Mouse (Mus musculus): ENCODE measurements at regions not wholly inside any gene's neighbourhood (a gene's known extent, or its start where the extent isn't known, plus 50 kb on each side); places are given as distances from the start of the nearest gene placed in this dataset.
A peak's percentile ranks its signal among the peaks of the same experiment; 100 is the strongest.

DNA sequence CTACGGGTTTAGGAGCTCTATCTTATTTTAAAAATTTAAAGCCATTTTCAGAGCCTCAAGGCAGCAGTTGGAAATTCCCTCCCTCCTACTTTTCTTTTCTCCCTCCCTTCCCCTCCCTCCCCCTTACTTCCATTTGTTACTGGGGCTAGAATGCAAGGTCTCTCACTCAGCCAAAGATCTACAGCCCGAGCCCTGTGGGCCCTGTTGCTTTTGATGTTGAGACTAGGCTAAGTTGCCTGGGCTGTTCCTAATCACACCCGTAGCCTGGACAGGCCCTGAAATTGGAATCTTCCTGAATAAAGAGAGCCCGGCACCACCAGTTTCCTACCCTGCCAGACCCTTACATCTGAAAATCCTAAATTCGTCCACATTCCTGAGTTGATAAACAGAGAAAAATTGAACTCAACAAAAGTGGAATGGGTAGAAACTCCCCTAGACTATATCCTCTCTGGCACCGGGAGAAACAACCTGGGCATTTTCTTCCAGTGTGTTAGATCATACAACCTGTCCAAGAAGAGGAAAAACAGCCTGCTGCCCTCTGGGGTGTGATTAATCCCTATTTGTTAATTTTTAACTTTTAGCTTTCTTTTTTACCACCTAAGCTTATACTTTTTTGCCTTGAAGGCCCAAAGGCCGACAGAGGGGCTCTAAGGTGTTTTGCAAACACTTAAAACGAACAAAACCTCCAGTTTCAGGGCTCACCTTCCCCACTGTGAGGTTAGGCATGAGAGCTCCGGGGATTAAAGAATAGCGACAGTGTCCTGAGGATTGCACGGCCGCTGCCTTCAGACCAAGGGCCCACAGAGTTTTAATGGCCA, 98.7 kb upstream of the Stx16 start:
- no peaks in the 10 kb centered on the region for H3K27me3 ChIP-seq
- no peak overlapping the region for H3K9ac ChIP-seq
- H3K27ac ChIP-seq: no peak overlapping the region
- no peak overlapping the region for H3K4me2 ChIP-seq (replicated peaks)
- H3K4me1 ChIP-seq: no peaks in the 10 kb centered on the region
- peaks cover 6% of the 10 kb centered on the region; the same call in 1 of the 2 replicates for H3K9me3 ChIP-seq
- H3K36me3 ChIP-seq: no peaks in the 10 kb centered on the region
- H3K4me3 ChIP-seq: no peak overlapping the region
- 14% methylated on average over 12 of the region's 12 CpGs for WGBS
- ATAC-seq (ENCODE audit: insufficient number of reproducible peaks, insufficient read depth, low FRiP score, low TSS enrichment): no peak

DNA sequence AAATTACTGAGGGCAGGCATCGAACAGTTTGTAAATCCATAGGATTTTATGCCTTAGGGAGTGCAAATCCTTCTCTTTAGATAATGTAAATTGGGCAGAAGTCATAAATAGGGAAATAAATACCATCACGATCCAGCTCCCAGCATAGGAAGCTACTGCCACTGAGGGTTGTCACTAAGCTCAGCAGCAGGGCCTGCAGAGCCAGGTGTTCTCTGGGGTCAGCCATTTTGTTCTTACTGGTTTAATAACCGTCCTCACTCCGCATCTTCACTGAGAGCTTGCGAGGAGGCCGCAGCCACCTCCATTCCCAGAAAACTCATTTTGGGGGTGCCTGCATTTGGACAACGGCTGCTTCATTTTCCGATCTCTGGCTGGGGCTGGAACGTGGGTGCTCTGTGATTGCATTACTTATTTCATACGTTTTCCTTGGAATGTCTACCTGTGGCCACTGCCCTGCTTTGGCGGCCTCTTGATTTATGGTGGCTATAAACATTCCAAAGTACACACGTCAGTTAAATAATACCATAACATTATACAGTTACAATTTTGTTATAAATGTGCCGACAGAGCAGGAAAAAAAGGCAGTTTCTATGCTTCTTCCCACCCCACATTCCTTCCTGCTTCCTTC, 97.9 kb upstream of the Stx16 start:
- 72% methylated on average over 13 of the region's 13 CpGs for WGBS
- Histone ChIP-seq H3K4me3 (no peak overlapping the region), H3K36me3 (no peaks in the 10 kb centered on the region), H3K27me3 (no peaks in the 10 kb centered on the region), H3K27ac (no peak overlapping the region), H3K9me3 (peaks cover 6% of the 10 kb centered on the region; the same call in 1 of the 2 replicates), H3K9ac (no peak overlapping the region), H3K4me2 (replicated peaks) (no peak overlapping the region), H3K4me1 (no peaks in the 10 kb centered on the region)
- no peak for ATAC-seq (ENCODE audit: insufficient number of reproducible peaks, insufficient read depth, low FRiP score, low TSS enrichment)

DNA sequence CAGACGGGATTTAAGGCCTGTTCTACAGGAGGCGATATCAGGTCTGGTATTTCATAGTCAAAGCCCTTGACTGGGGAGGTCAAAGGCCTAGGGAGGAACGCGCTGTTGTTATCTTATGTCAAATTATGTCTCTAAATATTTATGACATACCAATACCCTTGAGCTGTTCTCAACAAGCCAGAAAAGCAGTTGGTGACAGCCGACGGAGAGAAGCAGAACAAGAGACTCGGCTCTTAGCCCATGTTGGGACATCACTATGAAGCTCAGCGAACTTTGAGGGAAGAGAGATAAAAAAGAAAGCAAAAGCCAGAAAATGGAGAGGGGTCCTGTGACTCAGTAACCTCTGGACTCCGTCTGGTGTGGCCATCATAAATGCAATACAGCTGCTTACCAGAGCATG, 95.1 kb upstream of the Stx16 start:
- Histone ChIP-seq H3K36me3 (no peaks in the 10 kb centered on the region), H3K4me3 (no peak overlapping the region), H3K4me1 (no peaks in the 10 kb centered on the region), H3K4me2 (replicated peaks) (no peak overlapping the region), H3K9me3 (no peaks in the 10 kb centered on the region), H3K27ac (no peak overlapping the region), H3K9ac (no peak overlapping the region), H3K27me3 (no peaks in the 10 kb centered on the region)
- WGBS: 79% methylated on average over 9 of the region's 9 CpGs
- no peak for ATAC-seq (ENCODE audit: insufficient number of reproducible peaks, insufficient read depth, low FRiP score, low TSS enrichment)

DNA sequence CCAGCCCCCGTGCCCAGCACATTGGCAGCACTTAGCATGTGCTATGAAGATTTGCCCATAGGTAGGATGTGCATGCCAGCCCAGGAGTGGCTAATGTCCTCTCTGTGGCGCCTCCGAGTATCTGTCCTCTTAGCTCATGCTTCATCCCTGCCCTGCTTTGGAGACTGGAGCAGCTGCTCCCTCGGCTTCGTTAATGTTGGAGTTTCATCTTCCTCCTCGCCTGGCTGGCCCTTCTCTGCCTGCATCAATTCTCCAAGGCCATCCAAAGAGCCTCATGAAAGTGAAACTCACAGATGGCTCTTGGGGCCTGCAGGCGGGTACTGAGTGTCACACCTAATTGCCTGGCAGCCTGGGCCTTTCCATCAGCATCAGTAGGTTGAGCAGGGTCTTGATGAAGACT, 88.6 kb upstream of the Stx16 start:
- Histone ChIP-seq H3K9me3 (no peaks in the 10 kb centered on the region), H3K4me3 (no peak overlapping the region), H3K4me2 (replicated peaks) (no peak overlapping the region), H3K27ac (no peak overlapping the region), H3K36me3 (no peaks in the 10 kb centered on the region), H3K9ac (no peak overlapping the region), H3K27me3 (no peaks in the 10 kb centered on the region), H3K4me1 (peaks cover 8% of the 10 kb centered on the region)
- ATAC-seq (ENCODE audit: insufficient number of reproducible peaks, insufficient read depth, low FRiP score, low TSS enrichment): no peak
- 87% methylated on average over 7 of the region's 7 CpGs for WGBS

DNA sequence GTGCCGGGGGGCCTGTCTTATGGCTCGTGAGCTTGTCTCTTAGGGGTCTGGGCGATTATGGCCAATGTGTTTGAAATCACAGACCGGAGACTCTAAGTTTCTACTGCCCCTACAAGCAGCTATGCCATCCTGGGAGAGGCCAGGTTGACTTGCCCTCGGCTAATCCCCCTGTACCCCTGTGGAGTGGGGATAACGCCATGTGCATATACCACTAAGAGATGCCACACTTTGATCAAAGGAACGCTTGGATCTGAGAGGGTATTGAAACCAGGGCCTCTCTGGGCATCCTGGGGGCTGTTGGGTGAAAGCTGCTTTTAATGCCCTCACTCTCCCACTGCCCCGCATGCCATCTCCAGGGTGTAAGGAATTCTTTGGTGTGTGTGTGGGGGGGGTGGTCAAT, 88.2 kb upstream of the Stx16 start:
- Histone ChIP-seq H3K9ac (no peak overlapping the region), H3K36me3 (no peaks in the 10 kb centered on the region), H3K27me3 (no peaks in the 10 kb centered on the region), H3K9me3 (no peaks in the 10 kb centered on the region), H3K27ac (no peak overlapping the region), H3K4me1 (peaks cover 8% of the 10 kb centered on the region), H3K4me3 (no peak overlapping the region), H3K4me2 (replicated peaks) (no peak overlapping the region)
- ATAC-seq (ENCODE audit: insufficient number of reproducible peaks, insufficient read depth, low FRiP score, low TSS enrichment): no peak
- WGBS: 86% methylated on average over 8 of the region's 8 CpGs

DNA sequence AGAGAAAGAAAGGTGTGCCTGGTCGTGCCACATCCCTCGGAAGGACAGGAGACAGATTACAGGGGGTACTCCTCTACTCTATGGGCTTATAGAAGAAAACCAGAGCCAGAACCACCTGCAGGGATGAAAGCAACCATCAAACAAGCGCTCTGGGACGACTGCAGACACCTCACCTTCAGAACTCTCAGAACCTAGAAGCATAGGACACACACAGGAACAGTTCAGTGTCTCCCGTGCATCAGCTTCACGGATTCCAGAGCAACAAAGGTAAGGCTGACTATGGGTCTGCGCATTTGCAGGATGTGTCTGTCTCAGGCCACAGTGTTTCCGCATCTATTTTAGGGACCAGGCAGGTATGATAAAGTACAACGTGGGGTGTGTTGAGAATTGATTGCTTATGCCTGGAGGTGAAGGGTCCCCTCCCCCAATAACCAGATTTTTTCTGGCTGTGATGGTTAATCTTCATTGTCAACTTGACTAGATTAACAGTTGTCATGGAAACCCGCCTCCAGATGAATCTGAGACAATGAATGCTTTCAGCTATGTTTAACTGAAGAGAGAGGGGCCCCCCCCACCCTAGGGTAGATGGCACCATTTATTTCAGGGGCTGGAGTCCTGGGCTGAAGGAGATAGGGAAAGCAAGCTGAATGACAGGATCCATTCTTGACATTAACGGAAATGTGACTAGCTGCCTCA, 87.3 kb upstream of the Stx16 start:
- no peaks in the 10 kb centered on the region for H3K9me3 ChIP-seq

DNA sequence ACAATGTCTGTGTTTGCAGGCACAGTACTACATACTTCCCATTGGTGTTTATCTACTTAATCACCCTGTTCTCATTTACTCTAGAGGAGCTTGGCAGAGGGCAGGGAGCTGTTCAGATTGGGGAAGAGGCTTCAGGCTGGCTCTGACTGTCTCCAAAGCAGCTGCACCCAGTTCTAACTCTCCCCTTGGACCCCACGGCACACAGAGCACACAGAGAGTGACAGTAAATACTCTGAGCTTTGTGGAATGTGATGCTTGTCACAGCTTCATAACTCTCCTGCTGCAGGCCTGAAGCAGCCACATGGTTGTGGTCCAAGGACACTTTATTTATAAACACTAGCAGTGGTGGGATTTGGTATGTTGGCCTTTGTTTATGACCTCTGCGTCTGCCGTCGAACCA, 85.4 kb upstream of the Stx16 start:
- Histone ChIP-seq H3K9ac (no peak overlapping the region), H3K27me3 (no peaks in the 10 kb centered on the region), H3K4me2 (replicated peaks) (no peak overlapping the region), H3K4me1 (peaks cover 14% of the 10 kb centered on the region), H3K27ac (no peak overlapping the region), H3K4me3 (no peak overlapping the region), H3K9me3 (no peaks in the 10 kb centered on the region), H3K36me3 (no peaks in the 10 kb centered on the region)
- WGBS: 89% methylated on average over 4 of the region's 4 CpGs
- ATAC-seq (ENCODE audit: insufficient number of reproducible peaks, insufficient read depth, low FRiP score, low TSS enrichment): no peak

More for the DNA sequence above, 87.3 kb upstream of the Stx16 start:
- H3K27me3 ChIP-seq: no peaks in the 10 kb centered on the region
- no peak overlapping the region for H3K4me2 ChIP-seq (replicated peaks)
- no peak for ATAC-seq (ENCODE audit: insufficient number of reproducible peaks, insufficient read depth, low FRiP score, low TSS enrichment)
- H3K27ac ChIP-seq: no peak overlapping the region
- no peak overlapping the region for H3K4me3 ChIP-seq
- peaks cover 8% of the 10 kb centered on the region for H3K4me1 ChIP-seq
- no peaks in the 10 kb centered on the region for H3K36me3 ChIP-seq
- 79% methylated on average over 11 of the region's 11 CpGs for WGBS
- H3K9ac ChIP-seq: no peak overlapping the region

DNA sequence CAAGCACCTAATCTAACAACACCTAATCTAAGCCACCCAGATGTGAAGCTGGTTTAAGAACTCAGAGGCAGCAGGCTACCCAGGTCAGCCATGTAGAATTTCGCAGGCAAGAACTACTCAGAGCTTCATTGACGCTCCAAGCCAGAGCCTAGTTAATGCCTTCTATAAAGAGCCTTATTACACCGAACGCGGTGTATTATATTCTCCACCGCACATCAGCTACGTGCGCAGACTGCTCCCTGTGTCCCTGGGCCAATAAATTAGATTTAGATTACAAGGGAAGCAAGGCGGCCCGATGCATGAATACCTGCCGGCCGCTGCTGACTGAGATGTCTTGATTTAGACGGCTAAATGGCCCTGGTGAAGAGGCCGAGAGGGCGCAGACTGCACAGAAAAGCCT, 84.7 kb upstream of the Stx16 start:
- H3K4me1 ChIP-seq: peaks cover 14% of the 10 kb centered on the region
- H3K27ac ChIP-seq: no peak overlapping the region; the same call in 1 of the 2 replicates
- no peaks in the 10 kb centered on the region for H3K27me3 ChIP-seq
- no peak overlapping the region for H3K9ac ChIP-seq
- 79% methylated on average over 15 of the region's 15 CpGs for WGBS
- no peak overlapping the region for H3K4me2 ChIP-seq (replicated peaks)
- H3K4me3 ChIP-seq: no peak overlapping the region
- H3K36me3 ChIP-seq: no peaks in the 10 kb centered on the region
- H3K9me3 ChIP-seq: no peaks in the 10 kb centered on the region
- ATAC-seq (ENCODE audit: insufficient number of reproducible peaks, insufficient read depth, low FRiP score, low TSS enrichment): no peak

DNA sequence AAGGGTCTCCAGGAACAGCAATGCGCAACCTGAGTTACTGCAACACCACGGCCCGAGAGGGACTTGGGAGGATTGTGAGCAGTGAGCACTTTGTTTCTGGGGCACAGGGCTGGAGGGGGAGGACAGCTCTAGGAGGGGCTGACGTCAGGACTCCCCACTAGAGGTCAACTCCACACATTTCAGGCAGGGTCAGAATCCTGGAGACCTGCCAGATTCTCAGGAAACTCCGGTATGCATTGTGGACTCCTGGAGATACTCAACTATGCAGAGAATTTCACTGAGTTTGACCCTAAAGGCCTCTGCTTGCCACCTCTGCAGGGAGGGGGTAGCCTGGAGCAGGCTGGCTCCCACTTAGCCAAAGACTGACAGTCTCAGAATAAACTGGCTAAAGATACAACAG, 84.1 kb upstream of the Stx16 start:
- 0 out of 2 replicates have a peak, but pooled peaks have one; percentile 48 for ATAC-seq (ENCODE audit: insufficient number of reproducible peaks, insufficient read depth, low FRiP score, low TSS enrichment)
- peaks cover 14% of the 10 kb centered on the region for H3K4me1 ChIP-seq
- H3K4me3 ChIP-seq: no peak overlapping the region
- no peak overlapping the region for H3K4me2 ChIP-seq (replicated peaks)
- WGBS: 33% methylated on average over 5 of the region's 5 CpGs
- no peaks in the 10 kb centered on the region for H3K36me3 ChIP-seq
- H3K27me3 ChIP-seq: no peaks in the 10 kb centered on the region
- no peak overlapping the region for H3K9ac ChIP-seq
- no peak overlapping the region; the same call in 1 of the 2 replicates for H3K27ac ChIP-seq
- no peaks in the 10 kb centered on the region for H3K9me3 ChIP-seq

DNA sequence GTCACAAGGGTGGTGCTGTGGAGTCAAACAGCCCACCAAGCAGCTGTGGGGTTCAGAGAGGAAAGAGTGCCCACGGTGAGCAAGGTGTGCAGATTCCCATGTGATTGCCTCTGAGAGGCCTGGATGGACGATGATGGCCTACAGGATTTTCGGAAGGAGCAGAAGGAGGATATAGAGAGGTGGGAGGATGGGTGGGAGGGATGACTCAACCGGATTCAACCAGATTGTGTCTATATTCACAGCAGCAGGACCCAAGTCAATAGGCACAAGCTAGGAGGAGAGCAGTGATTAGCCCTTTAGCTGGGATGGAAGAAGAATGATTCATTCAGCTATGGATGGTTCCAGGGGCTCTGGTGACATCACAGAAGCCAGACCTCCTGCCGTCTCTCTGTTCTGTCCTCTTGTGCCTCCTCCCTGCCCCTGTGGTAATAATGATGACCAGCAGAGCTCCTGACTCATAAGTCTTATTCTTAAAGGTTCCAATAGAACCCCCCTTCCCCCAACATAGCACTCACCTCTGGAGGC, 82.6 kb upstream of the Stx16 start:
- Histone ChIP-seq H3K9ac (no peak overlapping the region), H3K9me3 (no peaks in the 10 kb centered on the region), H3K27ac (no peak overlapping the region), H3K4me1 (peaks cover 14% of the 10 kb centered on the region), H3K36me3 (no peaks in the 10 kb centered on the region), H3K4me2 (replicated peaks) (no peak overlapping the region), H3K4me3 (no peak overlapping the region), H3K27me3 (no peaks in the 10 kb centered on the region)
- WGBS: 79% methylated on average over 5 of the region's 5 CpGs
- no peak for ATAC-seq (ENCODE audit: insufficient number of reproducible peaks, insufficient read depth, low FRiP score, low TSS enrichment)

DNA sequence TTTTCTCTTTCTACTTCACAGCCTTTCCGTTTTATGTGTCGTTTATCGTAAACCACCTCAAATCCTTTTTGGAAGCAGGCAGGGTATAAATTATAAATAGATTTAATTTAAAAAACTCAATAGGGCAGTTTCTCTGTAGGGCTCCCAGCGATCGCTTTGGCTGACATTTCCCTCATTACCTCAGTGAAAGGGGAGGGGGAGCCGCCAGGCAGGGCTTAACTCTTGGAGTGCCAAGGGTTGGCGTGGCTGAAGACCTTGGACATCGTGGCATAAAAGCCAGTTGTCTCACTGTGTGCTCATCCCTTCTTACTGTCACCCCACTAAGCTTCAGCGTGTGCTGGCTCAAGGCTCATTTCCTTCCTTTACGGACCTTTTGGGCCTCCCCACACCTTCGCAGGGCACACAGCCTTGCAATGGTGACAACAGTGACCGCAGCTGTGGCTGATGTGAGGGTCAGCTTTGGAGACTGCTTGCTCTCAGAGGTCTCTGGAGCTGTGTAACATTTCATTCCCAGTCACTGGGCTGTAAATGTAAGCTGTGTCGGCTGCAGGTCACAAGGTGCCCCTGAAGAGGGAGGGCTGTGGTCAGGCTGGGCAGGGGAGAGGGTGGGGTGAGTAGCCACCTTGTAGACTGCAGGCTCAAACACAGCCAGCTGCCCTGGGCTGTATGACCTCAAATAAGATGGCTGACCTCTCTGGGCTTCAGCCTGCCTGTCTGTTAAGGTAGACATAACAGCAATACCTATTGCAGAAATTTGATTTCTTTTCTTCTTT, 81.6 kb upstream of the Stx16 start:
- 0 out of 2 replicates have a peak overlapping the region, but pooled peaks have one; percentile 30 for H3K27ac ChIP-seq
- H3K9me3 ChIP-seq: no peaks in the 10 kb centered on the region
- H3K4me1 ChIP-seq: peaks cover 14% of the 10 kb centered on the region
- H3K4me3 ChIP-seq: no peak overlapping the region
- no peak overlapping the region for H3K4me2 ChIP-seq (replicated peaks)
- ATAC-seq (ENCODE audit: insufficient number of reproducible peaks, insufficient read depth, low FRiP score, low TSS enrichment): no peak
- no peak overlapping the region for H3K9ac ChIP-seq
- no peaks in the 10 kb centered on the region for H3K27me3 ChIP-seq
- no peaks in the 10 kb centered on the region for H3K36me3 ChIP-seq
- 33% methylated on average over 13 of the region's 13 CpGs for WGBS

Data from embryonic facial prominence, embryonic 12.5 days (tissue).